Mouse (Mus musculus) midbrain, postnatal 0 days (tissue): ENCODE data around the gene Cdc20b. TPM values are rescaled to one million over a fixed set of nuclear protein-coding genes. Genes with fewer than 3 reads are reported as not detected.

ENCODE experiments used
- ATAC-seq: fragments of 200-750 bp; cut with Nextera tagmentation; 2 replicates; pipeline ENCODE4 v1.8.0; 2017; ENCODE audit warnings: moderate number of reproducible peaks, mild to moderate bottlenecking, moderate TSS enrichment, moderate library complexity; ENCODE audit not compliant: low FRiP score
- DNase-seq: peaks from one replicate; pipeline ENCODE4 v3.0.0-alpha.2; 2015; ENCODE audit warnings: low spot score
- H3K27ac ChIP-seq: fragments of 300-500 bp; sonication (generic); 2 replicates; pipeline ENCODE4 v1.5.1; 2014; ENCODE audit warnings: low read depth, mild to moderate bottlenecking, low read length, mixed read lengths
- H3K27me3 ChIP-seq: fragments of 300-500 bp; sonication (generic); 2 replicates; pipeline ENCODE4 v1.6.1; 2014; ENCODE audit warnings: low read length, control low read depth, mixed read lengths; ENCODE audit not compliant: insufficient read depth
- H3K36me3 ChIP-seq: fragments of 300-500 bp; sonication (generic); 2 replicates; pipeline ENCODE4 v1.6.1; 2014; ENCODE audit warnings: low read length, control low read depth, mixed read lengths; ENCODE audit not compliant: insufficient read depth
- H3K4me1 ChIP-seq: fragments of 300-500 bp; sonication (generic); 2 replicates; pipeline ENCODE4 v1.6.1; 2014; ENCODE audit warnings: mild to moderate bottlenecking, control low read depth, antibody characterized with exemption, low read length, mixed read lengths; ENCODE audit not compliant: insufficient read depth
- H3K4me2 ChIP-seq: fragments of 300-500 bp; sonication (generic); 2 replicates; pipeline ENCODE4 v1.6.1; 2014; ENCODE audit warnings: low read depth, mild to moderate bottlenecking, low read length, mixed read lengths; ENCODE audit not compliant: poor library complexity, severe bottlenecking
- H3K4me3 ChIP-seq: fragments of 300-500 bp; sonication (generic); 2 replicates; pipeline ENCODE4 v1.5.1; 2014; ENCODE audit warnings: low read depth, mild to moderate bottlenecking, low read length, moderate library complexity
- H3K9ac ChIP-seq: fragments of 300-500 bp; sonication (generic); replicated peaks from 2 replicates; pipeline ENCODE4 v1.6.1; 2014; ENCODE audit warnings: mild to moderate bottlenecking, low read length, moderate library complexity, mixed read lengths; ENCODE audit not compliant: poor library complexity, severe bottlenecking
- H3K9me3 ChIP-seq: fragments of 300-500 bp; sonication (generic); 2 replicates; pipeline ENCODE4 v1.6.1; 2016; ENCODE audit warnings: low read length, control low read depth
- CTCF ChIP-seq: IDR thresholded peaks from 2 replicates; pipeline ENCODE4 v1.5.1; 2016; ENCODE audit warnings: antibody characterized with exemption, mild to moderate bottlenecking
- WGBS: fragments of 180-500 bp; shearing (Covaris S2); extraction: QIAGEN DNeasy Blood & Tissue Kit; methylation state at CpG from one replicate; pipeline ENCODE4 v1.1.7; 2014; 5-methylcytosine and 5-hydroxymethylcytosine counted together
- polyA plus RNA-seq: library from polyadenylated mRNA; unstranded; fragments of >200 nt; fragmentation: Nextera tagmentation; extraction: Ambion mirVana; gene quantifications from 2 replicates; pipeline ENCODE4 v1.2.1, GENCODE M21; 2015
- total RNA-seq: library from RNA; depleted of rRNA; stranded (reverse); fragments of >200 nt; gene quantifications from 2 replicates; pipeline ENCODE4 v1.2.3, GENCODE M21; 2014

Gene Cdc20b
- total and polyA plus RNA-seq, 2 experiments from 2014 or later, result 0.15 to 2.0 TPM

- H3K9ac ChIP-seq, result no peak overlapping the region
- no peaks in the 10 kb centered on the region for H3K36me3 ChIP-seq
- ATAC-seq, result no peak
- H3K9me3 ChIP-seq, result no peaks in the 10 kb centered on the region
- no peak overlapping the region for H3K4me2 ChIP-seq
- no peak for TF ChIP-seq CTCF
- H3K27ac ChIP-seq, result no peak overlapping the region
- no peak overlapping the region for H3K4me3 ChIP-seq
- DNase-seq, result no peak
- no peaks in the 10 kb centered on the region for H3K4me1 ChIP-seq
- WGBS, result 83% methylated on average over 2 of the region's 2 CpGs
- no peaks in the 10 kb centered on the region for H3K27me3 ChIP-seq
Observed at GRCm38 (mm10) chr13:113021521-113021920, 13.4 kb upstream of the Cdc20b start.

GRCm38 (mm10) chr13:113022467-113022866, 12.4 kb upstream of the Cdc20b start:
- Histone ChIP-seq H3K9me3 (no peaks in the 10 kb centered on the region), H3K4me1 (no peaks in the 10 kb centered on the region), H3K27ac (no peak overlapping the region), H3K4me3 (no peak overlapping the region), H3K4me2 (no peak overlapping the region), H3K36me3 (no peaks in the 10 kb centered on the region), H3K9ac (no peak overlapping the region), H3K27me3 (no peaks in the 10 kb centered on the region)
- no peak for TF ChIP-seq CTCF
- ATAC-seq (no peak), DNase-seq (no peak)
- WGBS, result 75% methylated on average over 8 of the region's 8 CpGs

GRCm38 (mm10) chr13:113023274-113024143, 11.4 kb upstream of the Cdc20b start:
- H3K4me2 ChIP-seq, result no peak overlapping the region
- 86% methylated on average over 17 of the region's 17 CpGs for WGBS

GRCm38 (mm10) chr13:113031351-113031750, 3.6 kb upstream of the Cdc20b start:
- ATAC-seq (no peak; the same call in 1 of the 2 replicates), DNase-seq (no peak)
- peak overlapping the region; percentile 71; the same call in 1 of the 2 replicates for H3K9ac ChIP-seq
- H3K9me3 ChIP-seq, result no peaks in the 10 kb centered on the region
- H3K4me1 ChIP-seq, result 0 out of 2 replicates have a peak, but pooled peaks cover 5% of the 10 kb centered on the region
- WGBS, result 1% methylated on average over 7 of the region's 7 CpGs
- H3K36me3 ChIP-seq, result no peaks in the 10 kb centered on the region
- peak overlapping the region; percentile 92 for H3K4me2 ChIP-seq
- no peak for TF ChIP-seq CTCF
- H3K27ac ChIP-seq, result no peak overlapping the region
- H3K27me3 ChIP-seq, result peaks cover 4% of the 10 kb centered on the region; the same call in 1 of the 2 replicates
- H3K4me3 ChIP-seq, result peak overlapping the region; percentile 68

More at GRCm38 (mm10) chr13:113023274-113024143, 11.4 kb upstream of the Cdc20b start:
- H3K9ac ChIP-seq, result no peak overlapping the region
- H3K36me3 ChIP-seq, result no peaks in the 10 kb centered on the region
- H3K27ac ChIP-seq, result no peak overlapping the region
- ATAC-seq (no peak), DNase-seq (no peak)
- no peaks in the 10 kb centered on the region for H3K9me3 ChIP-seq
- H3K4me1 ChIP-seq, result no peaks in the 10 kb centered on the region
- H3K27me3 ChIP-seq, result no peaks in the 10 kb centered on the region
- no peak for TF ChIP-seq CTCF
- H3K4me3 ChIP-seq, result no peak overlapping the region

- H3K27me3 ChIP-seq, result peaks cover 4% of the 10 kb centered on the region; the same call in 1 of the 2 replicates
- 0 out of 2 replicates have a peak, but pooled peaks cover 5% of the 10 kb centered on the region for H3K4me1 ChIP-seq
- DNase-seq (peak; percentile 69), ATAC-seq (peak; percentile 75)
- H3K4me2 ChIP-seq, result peak overlapping the region; percentile 92
- H3K27ac ChIP-seq, result peak overlapping the region; percentile 68
- peak overlapping the region; percentile 68 for H3K4me3 ChIP-seq
- under 1% methylated on average over 39 of the region's 40 CpGs for WGBS
- no peaks in the 10 kb centered on the region for H3K36me3 ChIP-seq
- H3K9ac ChIP-seq, result peak overlapping the region; percentile 71
- H3K9me3 ChIP-seq, result no peaks in the 10 kb centered on the region
- TF ChIP-seq CTCF, result no peak
Observed at GRCm38 (mm10) chr13:113031792-113032571, 2.9 kb upstream of the Cdc20b start.
